Mouse (Mus musculus): ENCODE measurements around the gene Git2.

DNA sequence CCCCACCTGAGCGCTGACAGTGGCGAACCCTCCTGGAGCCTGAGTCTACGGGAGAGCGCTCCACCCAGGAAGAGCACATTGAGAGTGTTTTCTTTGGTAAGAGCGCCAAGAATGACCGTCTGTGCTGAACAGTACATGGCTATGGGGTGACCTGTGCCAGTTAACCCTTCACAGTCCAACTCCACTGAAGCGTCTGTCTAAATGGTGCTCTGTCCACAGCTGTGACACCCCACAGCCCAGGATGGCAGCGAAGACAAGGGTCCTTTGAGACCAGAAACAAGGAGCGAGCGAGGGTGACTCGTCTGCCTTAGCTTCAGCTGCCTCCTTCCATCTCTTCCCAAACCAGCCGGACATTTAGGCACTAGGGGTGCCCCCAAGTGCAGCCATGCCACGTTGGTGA, 86.6 kb downstream of the Git2 start:
- TF ChIP-seq CTCF (IDR thresholded peaks at IDR 0.05; ENCODE audit: low read depth, low read length), result no peak
- no peak for TF ChIP-seq POLR2A (IDR thresholded peaks at IDR 0.05; ENCODE audit: extremely low read depth, insufficient read depth, low read length)

Data from liver, adult 2 months (tissue).